Mouse (Mus musculus): ENCODE results near the gene Myadml2. TPM values are rescaled to one million over a fixed set of nuclear protein-coding genes. Genes with fewer than 3 reads are reported as not detected.

Gene Myadml2
- polyA plus RNA-seq, 1 experiment from 2014 or later: 0.75 TPM

DNA sequence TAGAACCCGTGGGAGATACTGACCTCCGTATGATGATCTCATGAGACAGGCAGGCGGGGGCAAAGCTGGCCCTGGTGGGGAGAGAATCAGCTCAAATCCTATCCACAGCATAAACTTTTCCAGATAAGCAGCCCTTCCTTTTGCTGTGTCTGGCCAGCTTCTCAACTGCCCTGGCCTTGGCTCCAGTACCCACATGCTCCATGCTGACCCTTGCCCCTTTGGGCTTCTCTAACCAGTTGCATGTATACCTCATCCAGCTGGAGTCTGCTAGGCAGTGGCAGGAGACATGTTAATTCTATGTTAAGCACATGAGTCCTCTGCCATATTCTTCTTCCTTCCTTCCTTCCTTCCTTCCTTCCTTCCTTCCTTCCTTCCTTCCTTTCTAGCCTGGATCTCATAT, 6.8 kb upstream of the Myadml2 start:
- no peak overlapping the region for H3K27ac ChIP-seq (ENCODE audit: low read length)
- H3K4me3 ChIP-seq (replicated peaks; ENCODE audit: low read length): no peak overlapping the region
- no peak overlapping the region for H3K4me2 ChIP-seq (ENCODE audit: low read length)
- no peaks in the 10 kb centered on the region for H3K9me3 ChIP-seq (ENCODE audit: control insufficient read depth, low read length)
- H3K36me3 ChIP-seq (ENCODE audit: control insufficient read depth, insufficient read depth): no peaks in the 10 kb centered on the region
- ATAC-seq: no peak
- H3K27me3 ChIP-seq (replicated peaks; ENCODE audit: control insufficient read depth, insufficient read depth, low read length): peaks cover 27% of the 10 kb centered on the region
- no peak overlapping the region for H3K9ac ChIP-seq (replicated peaks; ENCODE audit: low read depth, low read length)
- 81% methylated on average over 3 of the region's 3 CpGs for WGBS
- H3K4me1 ChIP-seq (replicated peaks; ENCODE audit: control insufficient read depth, insufficient read depth, low read length): peaks cover 2% of the 10 kb centered on the region

- H3K9ac ChIP-seq (replicated peaks; ENCODE audit: low read depth, low read length): no peak overlapping the region
- H3K9me3 ChIP-seq (ENCODE audit: control insufficient read depth, low read length): no peaks in the 10 kb centered on the region
- H3K4me3 ChIP-seq (replicated peaks; ENCODE audit: low read length): no peak overlapping the region
- H3K36me3 ChIP-seq (ENCODE audit: control insufficient read depth, insufficient read depth): no peaks in the 10 kb centered on the region
- peaks cover 4% of the 10 kb centered on the region; the same call in 1 of the 2 replicates for H3K27me3 ChIP-seq (replicated peaks; ENCODE audit: control insufficient read depth, insufficient read depth, low read length)
- no peak for ATAC-seq
- no peak overlapping the region for H3K4me2 ChIP-seq (ENCODE audit: low read length)
- H3K27ac ChIP-seq (ENCODE audit: low read length): no peak overlapping the region
- WGBS: 58% methylated on average over 3 of the region's 3 CpGs
- peaks cover 5% of the 10 kb centered on the region for H3K4me1 ChIP-seq (replicated peaks; ENCODE audit: control insufficient read depth, insufficient read depth, low read length)
Observed at GRCm38 (mm10) chr11:120651872-120652271, 3.9 kb upstream of the Myadml2 start.

DNA sequence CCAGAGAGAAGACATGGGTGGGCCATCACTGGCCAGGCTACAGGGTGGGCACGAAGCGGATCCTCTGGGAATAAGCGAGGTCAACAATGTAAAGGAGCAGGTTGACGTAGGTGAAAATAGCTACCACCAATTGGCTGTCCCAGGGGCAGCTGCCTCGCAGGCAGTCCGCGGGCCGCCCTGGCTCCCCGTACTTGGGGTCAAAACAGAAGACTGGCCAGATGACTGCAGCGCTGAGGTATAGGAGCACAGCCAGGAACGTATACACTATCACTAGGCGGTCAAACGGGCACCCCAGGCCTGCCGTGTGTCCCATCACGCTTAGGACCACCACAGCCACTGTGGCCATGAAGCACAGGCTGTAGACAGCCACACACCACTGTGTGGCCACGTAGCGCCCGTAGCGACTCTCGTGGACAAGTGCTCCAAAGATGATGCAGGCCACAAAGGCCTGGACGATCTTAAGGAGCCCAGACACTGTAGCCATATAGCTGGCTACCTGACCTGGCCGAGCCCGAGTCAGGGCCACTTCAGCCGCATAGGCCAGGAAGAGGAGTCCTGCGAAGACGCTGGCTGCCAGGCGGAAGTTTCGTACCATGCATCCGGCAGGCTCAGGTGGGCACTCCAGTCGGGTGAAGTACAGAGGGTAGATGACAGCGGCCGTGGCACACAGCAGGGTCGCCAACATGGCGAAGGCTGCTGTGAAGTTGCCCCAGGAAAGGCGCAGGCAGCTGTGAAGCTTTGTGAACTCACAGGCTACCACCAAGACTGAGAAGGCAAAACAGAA, 719 bp downstream of the Myadml2 start:
- Histone ChIP-seq H3K4me2 (ENCODE audit: low read length) (no peak overlapping the region), H3K9ac (replicated peaks; ENCODE audit: low read depth, low read length) (no peak overlapping the region)
- 81% methylated on average over 35 of the region's 35 CpGs for WGBS

DNA sequence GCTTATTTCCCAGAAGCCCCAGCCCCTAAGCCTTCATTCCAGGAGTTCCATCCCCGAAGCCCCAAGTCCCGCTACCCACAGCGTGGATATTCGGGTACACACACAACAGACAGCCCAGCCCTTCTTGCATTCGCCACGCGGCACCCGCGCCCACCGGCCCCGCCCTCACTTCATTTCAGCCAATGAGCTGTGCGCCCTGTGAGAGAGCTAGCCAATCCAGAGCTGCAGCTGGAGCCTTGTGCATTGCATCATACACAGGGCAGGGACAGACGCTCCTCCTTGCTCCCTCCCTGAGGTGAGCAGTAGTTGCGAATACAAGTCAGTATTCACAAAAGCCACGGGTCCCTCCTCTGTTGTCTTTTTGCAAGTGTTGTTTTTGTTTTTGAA, 4.4 kb downstream of the Myadml2 start, which contains the start of gene Pycr1:
TSS of gene Pycr1 (minus strand) at position 169 of the 387 bp plus-strand sequence.
- H3K9me3 ChIP-seq (ENCODE audit: control insufficient read depth, low read length): no peaks in the 10 kb centered on the region
- peak; percentile 100 for ATAC-seq
- no peaks in the 10 kb centered on the region for H3K27me3 ChIP-seq (replicated peaks; ENCODE audit: control insufficient read depth, insufficient read depth, low read length)
- peak within 1 kb of the TSS; percentile 98 for H3K4me2 ChIP-seq (ENCODE audit: low read length)
- H3K4me1 ChIP-seq (replicated peaks; ENCODE audit: control insufficient read depth, insufficient read depth, low read length): peaks cover 17% of the 10 kb centered on the region
- peak within 1 kb of the TSS; percentile 62 for H3K4me3 ChIP-seq (replicated peaks; ENCODE audit: low read length)
- WGBS: 1% methylated on average over 15 of the region's 15 CpGs
- H3K36me3 ChIP-seq (ENCODE audit: control insufficient read depth, insufficient read depth): no peaks in the 10 kb centered on the region
- peak within 1 kb of the TSS; percentile 79 for H3K9ac ChIP-seq (replicated peaks; ENCODE audit: low read depth, low read length)
- peak within 1 kb of the TSS; percentile 47; the same call in 1 of the 2 replicates for H3K27ac ChIP-seq (ENCODE audit: low read length)

More for the DNA sequence above, 719 bp downstream of the Myadml2 start:
- H3K27me3 ChIP-seq (replicated peaks; ENCODE audit: control insufficient read depth, insufficient read depth, low read length): no peaks in the 10 kb centered on the region
- no peak for ATAC-seq
- H3K36me3 ChIP-seq (ENCODE audit: control insufficient read depth, insufficient read depth): no peaks in the 10 kb centered on the region
- no peak overlapping the region for H3K4me3 ChIP-seq (replicated peaks; ENCODE audit: low read length)
- no peaks in the 10 kb centered on the region for H3K9me3 ChIP-seq (ENCODE audit: control insufficient read depth, low read length)
- H3K4me1 ChIP-seq (replicated peaks; ENCODE audit: control insufficient read depth, insufficient read depth, low read length): peaks cover 17% of the 10 kb centered on the region
- no peak overlapping the region for H3K27ac ChIP-seq (ENCODE audit: low read length)

GRCm38 (mm10) chr11:120642939-120643600, 4.9 kb downstream of the Myadml2 start:
- peak overlapping the region; percentile 62 for H3K4me3 ChIP-seq (replicated peaks; ENCODE audit: low read length)
- H3K27me3 ChIP-seq (replicated peaks; ENCODE audit: control insufficient read depth, insufficient read depth, low read length): no peaks in the 10 kb centered on the region
- H3K9ac ChIP-seq (replicated peaks; ENCODE audit: low read depth, low read length): peak overlapping the region; percentile 79
- no peaks in the 10 kb centered on the region for H3K36me3 ChIP-seq (ENCODE audit: control insufficient read depth, insufficient read depth)
- peaks cover 15% of the 10 kb centered on the region for H3K4me1 ChIP-seq (replicated peaks; ENCODE audit: control insufficient read depth, insufficient read depth, low read length)
- H3K27ac ChIP-seq (ENCODE audit: low read length): peak overlapping the region; percentile 47; the same call in 1 of the 2 replicates
- peak; percentile 56 for ATAC-seq
- WGBS: 1% methylated on average over 18 of the region's 18 CpGs
- no peaks in the 10 kb centered on the region for H3K9me3 ChIP-seq (ENCODE audit: control insufficient read depth, low read length)
- H3K4me2 ChIP-seq (ENCODE audit: low read length): peak overlapping the region; percentile 98

DNA sequence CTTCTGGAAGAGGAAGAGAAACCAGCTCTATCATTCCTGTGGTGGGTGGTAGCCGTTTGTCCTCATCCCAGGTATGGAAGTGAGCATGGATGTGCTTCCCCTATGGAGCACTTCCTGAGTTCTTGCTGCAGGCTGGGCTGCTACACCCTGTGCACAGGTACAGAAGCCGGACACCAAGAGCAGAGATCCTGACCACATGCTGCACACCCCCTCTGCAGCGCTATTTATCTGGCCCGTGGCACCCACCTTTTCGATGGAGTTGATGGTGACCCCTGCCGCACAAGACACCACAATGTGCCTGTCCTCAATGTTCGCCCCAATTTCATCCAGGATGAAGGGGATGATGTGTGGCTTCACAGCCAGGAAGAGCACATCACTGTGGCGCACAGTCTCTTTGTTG, 6.1 kb downstream of the Myadml2 start:
- Histone ChIP-seq H3K27ac (ENCODE audit: low read length) (no peak overlapping the region), H3K4me1 (replicated peaks; ENCODE audit: control insufficient read depth, insufficient read depth, low read length) (peaks cover 12% of the 10 kb centered on the region), H3K4me2 (ENCODE audit: low read length) (no peak overlapping the region), H3K27me3 (replicated peaks; ENCODE audit: control insufficient read depth, insufficient read depth, low read length) (no peaks in the 10 kb centered on the region), H3K36me3 (ENCODE audit: control insufficient read depth, insufficient read depth) (no peaks in the 10 kb centered on the region), H3K4me3 (replicated peaks; ENCODE audit: low read length) (no peak overlapping the region), H3K9me3 (ENCODE audit: control insufficient read depth, low read length) (no peaks in the 10 kb centered on the region), H3K9ac (replicated peaks; ENCODE audit: low read depth, low read length) (no peak overlapping the region)
- ATAC-seq: no peak
- 90% methylated on average over 8 of the region's 8 CpGs for WGBS

GRCm38 (mm10) chr11:120641255-120641654, 6.7 kb downstream of the Myadml2 start:
- no peak for ATAC-seq
- Histone ChIP-seq H3K27ac (ENCODE audit: low read length) (no peak overlapping the region), H3K4me3 (replicated peaks; ENCODE audit: low read length) (no peak overlapping the region), H3K9ac (replicated peaks; ENCODE audit: low read depth, low read length) (0 out of 2 replicates have a peak overlapping the region, but pooled peaks have one; percentile 13), H3K9me3 (ENCODE audit: control insufficient read depth, low read length) (no peaks in the 10 kb centered on the region), H3K27me3 (replicated peaks; ENCODE audit: control insufficient read depth, insufficient read depth, low read length) (no peaks in the 10 kb centered on the region), H3K4me2 (ENCODE audit: low read length) (no peak overlapping the region), H3K4me1 (replicated peaks; ENCODE audit: control insufficient read depth, insufficient read depth, low read length) (peaks cover 12% of the 10 kb centered on the region), H3K36me3 (ENCODE audit: control insufficient read depth, insufficient read depth) (no peaks in the 10 kb centered on the region)
- WGBS: 66% methylated on average over 9 of the region's 9 CpGs

DNA sequence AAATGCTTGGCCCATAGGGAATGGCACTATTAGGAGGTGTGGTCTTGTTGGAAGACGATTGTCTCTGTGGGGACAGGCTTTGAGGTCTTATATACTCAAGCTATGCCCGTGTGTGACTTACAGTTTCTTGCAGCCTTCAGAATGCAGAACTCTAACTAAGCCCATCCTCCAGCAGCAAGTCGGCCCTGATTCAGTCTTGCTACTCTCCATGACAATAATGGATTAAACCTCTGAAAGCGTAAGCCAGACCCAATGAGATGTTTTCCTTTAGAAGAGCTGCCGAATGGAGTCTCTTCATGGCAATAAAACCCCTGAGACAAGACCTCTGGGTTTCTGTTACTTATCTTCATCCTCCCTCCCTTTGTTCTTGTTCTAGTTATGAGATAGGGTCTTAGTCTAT, 13.1 kb downstream of the Myadml2 start:
- Histone ChIP-seq H3K4me1 (replicated peaks; ENCODE audit: control insufficient read depth, insufficient read depth, low read length) (peaks cover 28% of the 10 kb centered on the region), H3K4me3 (replicated peaks; ENCODE audit: low read length) (no peak overlapping the region), H3K27ac (ENCODE audit: low read length) (no peak overlapping the region), H3K9me3 (ENCODE audit: control insufficient read depth, low read length) (no peaks in the 10 kb centered on the region), H3K27me3 (replicated peaks; ENCODE audit: control insufficient read depth, insufficient read depth, low read length) (no peaks in the 10 kb centered on the region), H3K4me2 (ENCODE audit: low read length) (no peak overlapping the region), H3K9ac (replicated peaks; ENCODE audit: low read depth, low read length) (no peak overlapping the region), H3K36me3 (ENCODE audit: control insufficient read depth, insufficient read depth) (no peaks in the 10 kb centered on the region)
- ATAC-seq: no peak
- 80% methylated on average over 5 of the region's 5 CpGs for WGBS

DNA sequence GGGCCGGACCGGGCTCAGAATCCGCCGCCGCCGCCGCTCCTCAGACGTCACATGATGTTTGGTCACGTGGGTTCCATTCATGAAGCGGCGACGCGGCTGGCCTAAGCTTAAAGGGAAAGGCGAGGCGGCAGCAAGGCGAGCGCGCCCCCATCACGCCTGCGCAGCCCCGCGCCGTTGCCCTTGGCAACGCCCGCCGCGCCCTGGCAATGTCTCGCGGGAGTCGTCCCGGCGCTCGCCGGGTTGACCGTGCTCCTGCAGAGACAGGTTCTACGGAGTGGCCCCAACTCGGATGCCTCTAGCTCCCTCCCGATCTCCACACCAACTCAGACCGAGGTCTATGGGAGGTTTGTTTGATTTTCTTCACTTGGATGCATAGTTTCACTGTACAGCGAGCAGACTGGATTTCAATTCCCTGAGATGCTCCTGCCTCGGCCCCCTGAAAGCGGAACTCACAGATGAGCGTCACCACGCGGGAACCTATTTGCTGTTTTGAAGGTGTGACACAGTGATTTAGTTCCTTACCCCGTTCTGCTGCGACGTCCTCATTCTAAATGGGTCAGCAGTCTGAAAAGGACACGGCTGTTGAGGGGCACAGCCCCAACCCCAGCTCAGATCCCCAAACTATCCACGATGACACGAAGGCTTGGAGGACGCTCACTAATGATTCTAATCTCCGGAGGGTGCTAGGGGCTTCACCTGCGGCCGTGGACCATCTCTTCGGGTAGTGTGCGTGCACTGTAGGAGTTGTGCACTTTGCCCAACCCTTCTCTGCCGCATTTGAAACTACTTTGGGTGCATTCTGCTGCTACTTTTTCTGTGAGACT, 14.2 kb downstream of the Myadml2 start, which contains the start of gene Mafg:
TSS of gene Mafg (minus strand) at position 81 of the 824 bp plus-strand sequence.
- Histone ChIP-seq H3K36me3 (ENCODE audit: control insufficient read depth, insufficient read depth) (peaks cover 6% of the 10 kb centered on the region; the same call in 1 of the 2 replicates), H3K27me3 (replicated peaks; ENCODE audit: control insufficient read depth, insufficient read depth, low read length) (no peaks in the 10 kb centered on the region), H3K9ac (replicated peaks; ENCODE audit: low read depth, low read length) (peak within 1 kb of the TSS; percentile 85), H3K4me2 (ENCODE audit: low read length) (peak within 1 kb of the TSS; percentile 61), H3K4me3 (replicated peaks; ENCODE audit: low read length) (peak within 1 kb of the TSS; percentile 84), H3K4me1 (replicated peaks; ENCODE audit: control insufficient read depth, insufficient read depth, low read length) (peaks cover 31% of the 10 kb centered on the region), H3K27ac (ENCODE audit: low read length) (peak within 1 kb of the TSS; percentile 79), H3K9me3 (ENCODE audit: control insufficient read depth, low read length) (no peaks in the 10 kb centered on the region)
- ATAC-seq: peak; percentile 95
- WGBS: 11% methylated on average over 58 of the region's 58 CpGs

Measured in forebrain, embryonic 16.5 days (tissue).